Mouse (Mus musculus): ENCODE measurements at regions not wholly inside any gene's neighbourhood (a gene's known extent, or its start where the extent isn't known, plus 50 kb on each side); places are given as distances from the start of the nearest gene placed in this dataset.

DNA sequence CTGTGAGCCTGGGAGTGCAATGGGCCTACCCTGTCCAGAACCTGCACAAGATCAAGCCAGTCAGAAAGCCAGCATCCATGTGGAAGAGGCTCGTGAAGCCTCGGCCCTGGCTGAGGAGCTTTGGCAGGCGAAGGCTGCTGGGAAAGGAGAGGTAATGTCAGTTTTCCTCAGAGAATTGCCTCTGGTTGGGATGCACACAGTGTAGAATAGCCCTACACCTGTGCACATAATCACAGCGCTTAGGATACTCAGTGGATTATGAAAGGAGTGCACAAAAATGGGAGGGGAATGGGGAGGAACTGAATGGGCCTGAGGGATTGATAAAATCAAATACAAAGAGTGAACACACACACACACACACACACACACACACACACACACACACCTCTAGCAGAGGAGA is 319.9 kb upstream of the Sphkap start:
- Histone ChIP-seq H3K36me3 (ENCODE audit: control insufficient read depth, insufficient read depth) (no peaks in the 10 kb centered on the region), H3K79me3 (ENCODE audit: low read depth) (no peaks in the 10 kb centered on the region), H3K4me3 (ENCODE audit: insufficient read depth, poor library complexity, severe bottlenecking) (no peak overlapping the region), H3K79me2 (ENCODE audit: control insufficient read depth, insufficient read depth) (no peaks in the 10 kb centered on the region), H3K27me3 (ENCODE audit: control insufficient read depth, insufficient read depth, insufficient read length) (no peaks in the 10 kb centered on the region), H3ac (ENCODE audit: control insufficient read depth, insufficient read length, low read depth) (no peak overlapping the region)
- TF ChIP-seq MAX (IDR thresholded peaks at IDR 0.05) (no peak), CTCF (IDR thresholded peaks at IDR 0.05; ENCODE audit: control insufficient read depth, insufficient read depth, insufficient read length) (no peak), FOSL1 (IDR thresholded peaks at IDR 0.05; ENCODE audit: insufficient read depth, low read length, poor library complexity, severe bottlenecking) (no peak), USF1 (IDR thresholded peaks at IDR 0.05; ENCODE audit: low read depth) (no peak), CEBPB (IDR thresholded peaks at IDR 0.05; ENCODE audit: low read depth) (no peak), MYOG (IDR thresholded peaks at IDR 0.05; ENCODE audit: control insufficient read depth, extremely low read depth, insufficient read length) (no peak), MYOD1 (IDR thresholded peaks at IDR 0.05; ENCODE audit: control insufficient read depth, insufficient read length, low read depth) (no peak)

DNA sequence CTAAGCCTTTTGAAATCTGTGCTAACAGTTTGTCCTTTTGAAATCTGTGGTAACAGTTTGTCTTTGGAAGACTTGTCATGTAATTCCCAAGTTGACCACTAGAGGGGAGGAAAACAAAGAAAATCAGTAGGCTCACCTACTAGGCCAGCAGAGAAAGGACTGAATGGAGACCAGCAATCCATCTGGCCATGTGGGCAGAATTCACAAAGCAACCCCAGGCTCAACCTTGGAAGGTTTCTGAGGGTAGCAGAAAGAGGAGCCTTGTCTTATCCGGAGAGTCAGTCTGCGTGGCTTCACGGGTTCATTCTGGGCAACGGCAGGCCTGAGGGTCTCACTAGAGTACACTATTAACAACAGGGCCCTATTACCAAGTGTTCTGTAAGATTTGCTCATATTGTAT is 319.2 kb upstream of the Sphkap start:
- Histone ChIP-seq H3K27me3 (ENCODE audit: control insufficient read depth, insufficient read depth, insufficient read length) (no peaks in the 10 kb centered on the region), H3K79me3 (ENCODE audit: low read depth) (no peaks in the 10 kb centered on the region), H3K4me3 (ENCODE audit: insufficient read depth, poor library complexity, severe bottlenecking) (no peak overlapping the region), H3K79me2 (ENCODE audit: control insufficient read depth, insufficient read depth) (no peaks in the 10 kb centered on the region), H3ac (ENCODE audit: control insufficient read depth, insufficient read length, low read depth) (no peak overlapping the region), H3K36me3 (ENCODE audit: control insufficient read depth, insufficient read depth) (no peaks in the 10 kb centered on the region)
- TF ChIP-seq CEBPB (IDR thresholded peaks at IDR 0.05; ENCODE audit: low read depth) (no peak), MYOD1 (IDR thresholded peaks at IDR 0.05; ENCODE audit: control insufficient read depth, insufficient read length, low read depth) (no peak), MAX (IDR thresholded peaks at IDR 0.05) (no peak), USF1 (IDR thresholded peaks at IDR 0.05; ENCODE audit: low read depth) (no peak), MYOG (IDR thresholded peaks at IDR 0.05; ENCODE audit: control insufficient read depth, extremely low read depth, insufficient read length) (no peak), CTCF (IDR thresholded peaks at IDR 0.05; ENCODE audit: control insufficient read depth, insufficient read depth, insufficient read length) (no peak), FOSL1 (IDR thresholded peaks at IDR 0.05; ENCODE audit: insufficient read depth, low read length, poor library complexity, severe bottlenecking) (no peak)

DNA sequence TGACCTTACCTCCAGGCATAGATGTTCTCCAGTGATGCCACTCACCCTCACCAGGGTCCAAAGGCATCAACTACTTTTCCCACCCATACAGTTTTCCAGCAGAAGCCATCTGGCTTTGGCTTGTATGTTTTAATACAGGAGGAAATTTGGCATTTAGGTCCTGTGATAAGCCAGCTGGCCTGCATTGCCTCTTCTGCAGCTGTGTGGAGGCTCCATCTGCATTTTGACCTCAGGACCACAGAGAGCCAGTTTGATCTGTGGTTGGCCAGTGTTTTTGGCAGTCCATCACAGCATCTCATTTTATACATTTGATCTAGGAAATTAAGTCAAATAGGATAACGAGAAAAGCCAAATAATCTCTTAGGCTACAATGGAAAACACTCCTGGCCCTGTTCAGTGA is 315.1 kb upstream of the Sphkap start:
- TF ChIP-seq MYOG (IDR thresholded peaks at IDR 0.05; ENCODE audit: control insufficient read depth, extremely low read depth, insufficient read length) (no peak), CEBPB (IDR thresholded peaks at IDR 0.05; ENCODE audit: low read depth) (no peak), FOSL1 (IDR thresholded peaks at IDR 0.05; ENCODE audit: insufficient read depth, low read length, poor library complexity, severe bottlenecking) (no peak), MYOD1 (IDR thresholded peaks at IDR 0.05; ENCODE audit: control insufficient read depth, insufficient read length, low read depth) (no peak), USF1 (IDR thresholded peaks at IDR 0.05; ENCODE audit: low read depth) (no peak), MAX (IDR thresholded peaks at IDR 0.05) (no peak), CTCF (IDR thresholded peaks at IDR 0.05; ENCODE audit: control insufficient read depth, insufficient read depth, insufficient read length) (no peak)
- Histone ChIP-seq H3K4me3 (ENCODE audit: insufficient read depth, poor library complexity, severe bottlenecking) (no peak overlapping the region), H3ac (ENCODE audit: control insufficient read depth, insufficient read length, low read depth) (no peak overlapping the region), H3K36me3 (ENCODE audit: control insufficient read depth, insufficient read depth) (no peaks in the 10 kb centered on the region), H3K79me3 (ENCODE audit: low read depth) (no peaks in the 10 kb centered on the region), H3K27me3 (ENCODE audit: control insufficient read depth, insufficient read depth, insufficient read length) (no peaks in the 10 kb centered on the region), H3K79me2 (ENCODE audit: control insufficient read depth, insufficient read depth) (no peaks in the 10 kb centered on the region)

DNA sequence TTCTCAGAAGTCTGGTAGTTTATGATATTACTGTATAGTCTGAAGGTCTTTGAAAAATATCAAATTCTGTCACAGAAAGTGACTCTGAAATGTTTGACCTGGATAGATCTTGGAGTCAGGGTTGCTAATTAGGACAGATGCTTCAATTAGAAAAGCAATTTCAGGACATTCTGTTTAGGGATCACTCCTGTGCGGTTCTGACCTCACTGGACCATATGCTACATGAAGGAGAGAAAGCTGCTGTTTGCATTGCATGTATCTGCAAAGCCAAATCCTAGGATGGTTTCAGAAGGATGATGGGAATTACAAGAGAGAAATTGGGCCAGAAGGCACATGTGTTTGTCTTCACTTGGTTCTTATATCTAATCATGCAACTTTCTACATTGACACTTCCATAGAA is 312.2 kb upstream of the Sphkap start:
- H3K79me2 ChIP-seq (ENCODE audit: control insufficient read depth, insufficient read depth), result no peaks in the 10 kb centered on the region
- H3K79me3 ChIP-seq (ENCODE audit: low read depth), result no peaks in the 10 kb centered on the region
- TF ChIP-seq MYOD1 (IDR thresholded peaks at IDR 0.05; ENCODE audit: control insufficient read depth, insufficient read length, low read depth), result no peak
- no peaks in the 10 kb centered on the region for H3K27me3 ChIP-seq (ENCODE audit: control insufficient read depth, insufficient read depth, insufficient read length)
- no peaks in the 10 kb centered on the region for H3K36me3 ChIP-seq (ENCODE audit: control insufficient read depth, insufficient read depth)
- no peak overlapping the region for H3K4me3 ChIP-seq (ENCODE audit: insufficient read depth, poor library complexity, severe bottlenecking)
- no peak overlapping the region for H3ac ChIP-seq (ENCODE audit: control insufficient read depth, insufficient read length, low read depth)

DNA sequence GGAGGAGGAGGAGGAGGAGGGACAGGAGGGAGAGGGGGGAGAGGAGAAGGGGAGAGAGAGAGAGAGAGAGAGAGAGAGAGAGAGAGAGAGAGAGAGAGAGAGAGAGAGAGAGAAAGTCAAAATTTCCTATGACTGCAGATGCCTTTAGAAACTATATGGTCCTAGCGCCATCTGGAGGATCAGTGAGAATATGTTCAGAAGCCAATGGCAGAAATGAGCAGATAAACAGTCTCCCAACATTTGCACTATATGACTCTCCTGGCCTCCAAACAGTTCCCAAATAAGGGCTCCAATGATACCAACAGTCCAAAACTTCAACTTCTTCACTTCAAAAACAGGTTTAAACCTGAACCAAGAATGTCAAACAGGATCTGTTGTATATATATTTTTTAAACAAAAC is 309.1 kb upstream of the Sphkap start:
- Histone ChIP-seq H3K27me3 (ENCODE audit: control insufficient read depth, insufficient read depth, insufficient read length) (no peaks in the 10 kb centered on the region), H3K36me3 (ENCODE audit: control insufficient read depth, insufficient read depth) (no peaks in the 10 kb centered on the region), H3K4me3 (ENCODE audit: insufficient read depth, poor library complexity, severe bottlenecking) (no peak overlapping the region), H3K79me3 (ENCODE audit: low read depth) (no peaks in the 10 kb centered on the region), H3ac (ENCODE audit: control insufficient read depth, insufficient read length, low read depth) (no peak overlapping the region), H3K79me2 (ENCODE audit: control insufficient read depth, insufficient read depth) (no peaks in the 10 kb centered on the region)
- TF ChIP-seq CTCF (IDR thresholded peaks at IDR 0.05; ENCODE audit: control insufficient read depth, insufficient read depth, insufficient read length) (no peak), USF1 (IDR thresholded peaks at IDR 0.05; ENCODE audit: low read depth) (no peak), FOSL1 (IDR thresholded peaks at IDR 0.05; ENCODE audit: insufficient read depth, low read length, poor library complexity, severe bottlenecking) (no peak), MAX (IDR thresholded peaks at IDR 0.05) (no peak), CEBPB (IDR thresholded peaks at IDR 0.05; ENCODE audit: low read depth) (no peak), MYOD1 (IDR thresholded peaks at IDR 0.05; ENCODE audit: control insufficient read depth, insufficient read length, low read depth) (no peak), MYOG (IDR thresholded peaks at IDR 0.05; ENCODE audit: control insufficient read depth, extremely low read depth, insufficient read length) (no peak)

DNA sequence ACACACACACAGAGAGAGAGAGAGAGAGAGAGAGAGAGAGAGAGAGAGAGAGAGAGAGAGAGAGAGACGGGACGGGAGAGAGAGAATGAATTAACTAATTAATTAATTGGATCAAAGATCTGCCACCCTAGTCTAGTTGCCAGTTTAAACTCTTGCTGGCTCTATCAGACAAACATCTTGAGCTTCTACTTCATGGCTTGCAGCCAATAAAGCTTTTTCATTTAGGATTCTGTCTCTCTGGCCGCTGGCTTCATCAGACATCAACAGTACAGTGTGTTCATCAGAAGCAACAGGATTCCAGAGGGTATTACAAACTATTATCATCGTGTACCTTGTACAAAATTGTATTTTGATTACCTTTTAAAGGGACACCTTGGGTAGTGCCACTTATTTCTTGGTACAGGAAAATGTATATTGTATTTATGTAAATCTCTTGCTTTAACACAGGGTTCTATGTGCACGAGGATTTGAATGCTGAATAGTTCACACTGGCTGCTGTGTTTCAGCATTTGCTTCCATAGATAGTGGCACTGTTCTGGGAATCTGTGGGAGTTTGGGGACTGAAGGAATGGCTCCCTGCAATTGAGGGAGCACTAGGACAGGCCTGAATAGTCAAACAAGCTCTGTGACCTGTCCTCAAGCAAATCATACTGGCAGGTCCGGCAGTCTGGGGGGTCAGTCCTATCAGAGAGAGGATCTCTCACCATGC is 293.9 kb upstream of the Sphkap start:
- Histone ChIP-seq H3K36me3 (ENCODE audit: control insufficient read depth, insufficient read depth) (no peaks in the 10 kb centered on the region), H3K4me3 (ENCODE audit: insufficient read depth, poor library complexity, severe bottlenecking) (no peak overlapping the region), H3ac (ENCODE audit: control insufficient read depth, insufficient read length, low read depth) (no peak overlapping the region), H3K79me3 (ENCODE audit: low read depth) (no peaks in the 10 kb centered on the region), H3K27me3 (ENCODE audit: control insufficient read depth, insufficient read depth, insufficient read length) (no peaks in the 10 kb centered on the region), H3K79me2 (ENCODE audit: control insufficient read depth, insufficient read depth) (no peaks in the 10 kb centered on the region)
- no peak for TF ChIP-seq USF1 (IDR thresholded peaks at IDR 0.05; ENCODE audit: low read depth)
- TF ChIP-seq CTCF (IDR thresholded peaks at IDR 0.05; ENCODE audit: control insufficient read depth, insufficient read depth, insufficient read length), result no peak
- no peak for TF ChIP-seq MYOD1 (IDR thresholded peaks at IDR 0.05; ENCODE audit: control insufficient read depth, insufficient read length, low read depth)
- TF ChIP-seq MYOG (IDR thresholded peaks at IDR 0.05; ENCODE audit: control insufficient read depth, extremely low read depth, insufficient read length), result no peak
- TF ChIP-seq FOSL1 (IDR thresholded peaks at IDR 0.05; ENCODE audit: insufficient read depth, low read length, poor library complexity, severe bottlenecking), result no peak
- TF ChIP-seq CEBPB (IDR thresholded peaks at IDR 0.05; ENCODE audit: low read depth), result no peak
- no peak for TF ChIP-seq MAX (IDR thresholded peaks at IDR 0.05)

Measured in C2C12 (cell line).